Mouse (Mus musculus) embryonic facial prominence, embryonic 15.5 days (tissue): ENCODE data around the gene Drap1. TPM values are rescaled to one million over a fixed set of nuclear protein-coding genes. Genes with fewer than 3 reads are reported as not detected.
"Not testable (repeated sequence)": the region's sequence is repeated elsewhere in the genome, so short reads cannot be mapped to it uniquely, and the experiment has no call there.

Source experiments
- ATAC-seq: fragments of 200-750 bp; cut with Nextera tagmentation; 2 replicates; pipeline ENCODE4 v1.8.0; 2017; ENCODE audit warnings: low read depth, moderate TSS enrichment; ENCODE audit not compliant: insufficient number of reproducible peaks, low FRiP score, low TSS enrichment
- H3K27ac ChIP-seq: fragments of 300-500 bp; sonication (generic); replicated peaks from 2 replicates; pipeline ENCODE4 v1.5.1; 2015; ENCODE audit warnings: mild to moderate bottlenecking, inconsistent platforms
- H3K27me3 ChIP-seq: fragments of 300-500 bp; sonication (generic); 2 replicates; pipeline ENCODE4 v1.6.1; 2015; ENCODE audit warnings: inconsistent platforms
- H3K36me3 ChIP-seq: fragments of 300-500 bp; sonication (generic); 2 replicates; pipeline ENCODE4 v1.6.1; 2015; ENCODE audit warnings: mild to moderate bottlenecking, inconsistent platforms
- H3K4me1 ChIP-seq: fragments of 300-500 bp; sonication (generic); 2 replicates; pipeline ENCODE4 v1.6.1; 2015; ENCODE audit warnings: inconsistent platforms
- H3K4me2 ChIP-seq: fragments of 300-500 bp; sonication (generic); replicated peaks from 2 replicates; pipeline ENCODE4 v1.6.1; 2015; ENCODE audit warnings: mild to moderate bottlenecking, inconsistent platforms
- H3K4me3 ChIP-seq: fragments of 300-500 bp; sonication (generic); replicated peaks from 2 replicates; pipeline ENCODE4 v1.5.1; 2015; ENCODE audit warnings: mild to moderate bottlenecking, inconsistent platforms
- H3K9ac ChIP-seq: fragments of 300-500 bp; sonication (generic); 2 replicates; pipeline ENCODE4 v1.6.1; 2015; ENCODE audit warnings: inconsistent platforms
- H3K9me3 ChIP-seq: fragments of 300-500 bp; sonication (generic); replicated peaks from 2 replicates; pipeline ENCODE4 v1.6.1; 2016; ENCODE audit warnings: inconsistent platforms
- WGBS: fragments of 180-500 bp; shearing (Covaris S2); methylation state at CpG from one replicate; pipeline ENCODE4 v1.1.7; 2015; 5-methylcytosine and 5-hydroxymethylcytosine counted together
- polyA plus RNA-seq: library from polyadenylated mRNA; unstranded; fragments of >200 nt; fragmentation: Nextera tagmentation; extraction: Ambion mirVana; gene quantifications from 2 replicates; pipeline ENCODE4 v1.2.1, GENCODE M21; 2015

The Drap1 gene
- polyA plus RNA-seq, 1 experiment from 2014 or later, result 267 TPM

DNA sequence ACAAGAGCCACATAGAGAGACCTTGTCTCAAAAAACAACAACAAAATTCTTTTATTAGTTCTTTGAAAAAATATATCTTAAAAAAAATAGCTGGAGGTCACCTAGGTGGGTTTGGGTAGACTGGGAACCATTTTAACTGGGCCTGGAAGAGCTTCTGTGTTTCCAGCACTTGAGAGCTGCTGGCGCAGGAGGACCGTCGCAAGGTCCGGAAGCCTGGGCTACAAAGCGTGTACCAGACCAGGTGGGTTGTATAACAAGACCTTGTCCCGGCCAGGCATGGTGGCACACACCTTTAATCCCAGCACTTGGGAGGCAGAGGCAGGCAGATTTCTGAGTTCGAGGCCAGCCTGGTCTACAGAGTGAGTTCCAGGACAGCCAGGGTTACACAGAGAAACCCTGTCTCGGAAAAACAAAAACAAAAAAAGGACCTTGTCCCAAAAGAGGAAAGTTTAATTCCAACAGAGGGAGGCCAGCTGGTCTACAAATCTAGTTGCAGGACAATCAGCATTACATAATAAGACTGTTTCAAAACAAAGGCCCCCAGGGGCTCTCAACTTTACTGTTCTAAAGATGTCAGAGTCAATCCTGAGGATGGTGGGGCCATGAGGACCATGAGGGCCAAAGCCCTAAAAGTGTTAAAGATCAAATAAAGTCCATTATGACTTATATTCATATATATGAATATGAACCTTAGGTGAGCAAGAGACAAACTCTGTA is 5.9 kb downstream of the Drap1 start:
- no peak for ATAC-seq
- Histone ChIP-seq H3K4me3 (no peak overlapping the region), H3K4me1 (peaks cover 22% of the 10 kb centered on the region), H3K27me3 (no peaks in the 10 kb centered on the region), H3K27ac (no peak overlapping the region), H3K9ac (no peak overlapping the region), H3K9me3 (no peaks in the 10 kb centered on the region), H3K4me2 (no peak overlapping the region), H3K36me3 (peaks cover 38% of the 10 kb centered on the region)
- WGBS, result 92% methylated on average over 8 of the region's 8 CpGs

DNA sequence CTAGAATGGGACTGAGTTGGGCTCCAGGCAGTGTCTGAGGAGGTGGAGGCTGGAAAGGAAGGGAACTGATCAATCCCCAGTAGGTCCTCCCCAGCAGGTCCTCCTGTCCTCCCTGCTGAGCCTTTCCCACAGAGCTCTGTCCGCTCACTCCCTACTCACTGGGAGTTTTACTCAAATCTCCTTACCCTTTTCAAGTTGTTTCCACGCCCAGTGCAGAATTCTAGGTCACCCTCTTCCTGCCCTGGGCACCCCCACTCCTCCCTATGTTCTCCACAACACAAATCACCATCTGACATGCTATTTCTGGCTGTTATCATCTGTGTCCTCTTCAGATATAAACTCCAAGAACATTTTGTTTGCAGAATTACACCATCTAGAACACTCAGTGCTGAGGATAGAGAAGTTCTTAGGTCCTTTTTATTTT is 10.2 kb downstream of the Drap1 start:
- Histone ChIP-seq H3K9me3 (no peaks in the 10 kb centered on the region), H3K9ac (no peak overlapping the region), H3K27ac (no peak overlapping the region), H3K36me3 (peaks cover 2% of the 10 kb centered on the region), H3K4me2 (no peak overlapping the region), H3K4me1 (no peaks in the 10 kb centered on the region), H3K27me3 (no peaks in the 10 kb centered on the region), H3K4me3 (no peak overlapping the region)
- no peak for ATAC-seq
- 52% methylated on average over 2 of the region's 2 CpGs for WGBS

DNA sequence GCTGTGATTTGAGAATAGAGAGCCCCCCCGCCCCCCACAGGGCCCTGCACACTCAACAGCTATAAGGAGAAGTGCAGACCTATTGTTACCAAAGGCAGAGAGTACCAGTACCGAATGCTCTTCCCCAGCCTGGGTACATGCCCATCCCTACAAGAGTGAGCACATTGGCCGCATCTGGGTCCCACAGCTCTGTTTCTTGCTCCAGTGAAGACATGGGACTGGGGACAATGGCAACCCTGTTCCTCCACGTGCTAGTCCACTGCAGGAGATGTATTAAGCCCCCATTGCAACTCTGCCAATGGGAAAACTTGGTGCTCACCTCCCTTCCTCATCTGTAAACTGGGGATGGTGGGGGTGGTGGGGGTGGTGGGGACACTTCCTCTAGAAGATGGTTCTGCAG is 10.9 kb downstream of the Drap1 start:
- no peak overlapping the region for H3K4me2 ChIP-seq
- H3K27me3 ChIP-seq, result no peaks in the 10 kb centered on the region
- ATAC-seq, result no peak
- no peak overlapping the region for H3K27ac ChIP-seq
- 72% methylated on average over 4 of the region's 4 CpGs for WGBS
- no peaks in the 10 kb centered on the region; the same call in 1 of the 2 replicates for H3K36me3 ChIP-seq
- no peak overlapping the region for H3K4me3 ChIP-seq
- no peaks in the 10 kb centered on the region for H3K9me3 ChIP-seq
- H3K9ac ChIP-seq, result no peak overlapping the region
- H3K4me1 ChIP-seq, result peaks cover 5% of the 10 kb centered on the region; the same call in 1 of the 2 replicates

DNA sequence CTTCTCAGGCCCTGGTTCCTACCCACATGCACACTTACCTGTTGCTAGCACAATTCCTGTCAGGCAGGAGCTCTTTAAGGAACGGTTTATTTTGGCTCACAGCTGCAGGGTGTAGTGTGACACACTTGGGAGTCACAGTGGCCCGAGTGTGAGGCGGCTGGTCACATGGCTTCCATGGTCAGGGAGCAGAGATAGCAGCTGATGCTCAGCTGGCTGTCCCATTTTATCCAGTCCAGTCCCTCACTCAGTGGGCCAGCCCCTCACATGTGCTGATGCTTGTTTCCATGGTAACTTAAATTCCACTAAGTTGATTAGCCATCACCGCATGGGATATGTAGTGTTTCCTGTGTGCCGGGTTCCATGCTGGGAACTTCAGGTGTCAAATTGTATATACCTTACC is 12.8 kb downstream of the Drap1 start:
- no peak overlapping the region for H3K4me2 ChIP-seq
- peaks cover 20% of the 10 kb centered on the region for H3K4me1 ChIP-seq
- H3K27me3 ChIP-seq, result no peaks in the 10 kb centered on the region
- WGBS, result 45% methylated on average over 5 of the region's 5 CpGs
- H3K4me3 ChIP-seq, result no peak overlapping the region
- H3K27ac ChIP-seq, result no peak overlapping the region
- H3K9ac ChIP-seq, result no peak overlapping the region
- H3K36me3 ChIP-seq, result no peaks in the 10 kb centered on the region
- H3K9me3 ChIP-seq, result no peaks in the 10 kb centered on the region
- ATAC-seq, result no peak

DNA sequence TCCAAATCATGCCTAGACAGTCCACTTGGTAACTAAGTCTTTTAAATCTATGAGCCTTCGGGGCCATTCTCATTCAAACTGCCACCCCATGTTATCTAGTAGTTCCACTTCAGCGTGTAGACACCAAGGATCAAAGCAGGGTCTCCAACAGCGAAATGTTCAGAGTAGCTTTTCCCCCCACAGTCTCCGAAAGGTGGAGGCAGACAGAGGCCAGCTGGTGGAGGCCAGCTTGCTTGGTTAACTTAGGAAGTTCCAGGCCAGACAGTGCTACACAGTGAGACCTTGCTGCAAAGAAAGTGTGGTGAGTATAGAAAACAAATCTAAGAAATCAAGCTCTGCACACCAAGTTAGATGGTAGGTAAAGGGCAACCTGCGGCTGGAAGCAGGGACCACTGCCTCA is 14.1 kb downstream of the Drap1 start:
- WGBS, result 85% methylated on average over 5 of the region's 5 CpGs
- no peak for ATAC-seq
- H3K36me3 ChIP-seq, result no peaks in the 10 kb centered on the region

DNA sequence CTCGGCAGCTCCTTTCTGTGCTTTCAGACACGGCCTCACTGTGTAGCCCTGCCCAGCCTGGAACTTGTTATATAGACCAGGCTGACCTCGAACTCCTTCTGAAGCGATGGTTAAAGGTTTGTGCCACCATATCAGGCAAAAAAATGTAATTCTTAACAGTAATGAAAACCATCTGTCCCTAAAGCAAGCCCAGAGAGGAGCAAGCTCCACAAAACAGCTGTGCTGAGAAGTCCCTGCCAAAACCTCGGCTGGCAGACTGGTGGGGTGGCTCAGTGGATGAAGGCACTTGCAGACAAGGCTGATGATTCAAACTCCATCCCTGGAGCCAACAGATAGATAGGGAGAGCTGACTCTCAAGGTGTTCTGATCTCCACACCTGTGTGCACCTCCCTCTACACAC is 15.7 kb downstream of the Drap1 start:
- Histone ChIP-seq H3K36me3 (no peaks in the 10 kb centered on the region), H3K4me2 (no peak overlapping the region), H3K27ac (no peak overlapping the region), H3K4me1 (peaks cover 23% of the 10 kb centered on the region), H3K9me3 (no peaks in the 10 kb centered on the region), H3K4me3 (no peak overlapping the region), H3K27me3 (no peaks in the 10 kb centered on the region), H3K9ac (no peak overlapping the region)
- ATAC-seq, result no peak
- 37% methylated on average over 5 of the region's 5 CpGs for WGBS

More for the DNA sequence above, 14.1 kb downstream of the Drap1 start:
- Histone ChIP-seq H3K27ac (no peak overlapping the region), H3K4me2 (no peak overlapping the region), H3K4me1 (peaks cover 23% of the 10 kb centered on the region), H3K27me3 (no peaks in the 10 kb centered on the region), H3K9ac (no peak overlapping the region), H3K9me3 (no peaks in the 10 kb centered on the region), H3K4me3 (no peak overlapping the region)

DNA sequence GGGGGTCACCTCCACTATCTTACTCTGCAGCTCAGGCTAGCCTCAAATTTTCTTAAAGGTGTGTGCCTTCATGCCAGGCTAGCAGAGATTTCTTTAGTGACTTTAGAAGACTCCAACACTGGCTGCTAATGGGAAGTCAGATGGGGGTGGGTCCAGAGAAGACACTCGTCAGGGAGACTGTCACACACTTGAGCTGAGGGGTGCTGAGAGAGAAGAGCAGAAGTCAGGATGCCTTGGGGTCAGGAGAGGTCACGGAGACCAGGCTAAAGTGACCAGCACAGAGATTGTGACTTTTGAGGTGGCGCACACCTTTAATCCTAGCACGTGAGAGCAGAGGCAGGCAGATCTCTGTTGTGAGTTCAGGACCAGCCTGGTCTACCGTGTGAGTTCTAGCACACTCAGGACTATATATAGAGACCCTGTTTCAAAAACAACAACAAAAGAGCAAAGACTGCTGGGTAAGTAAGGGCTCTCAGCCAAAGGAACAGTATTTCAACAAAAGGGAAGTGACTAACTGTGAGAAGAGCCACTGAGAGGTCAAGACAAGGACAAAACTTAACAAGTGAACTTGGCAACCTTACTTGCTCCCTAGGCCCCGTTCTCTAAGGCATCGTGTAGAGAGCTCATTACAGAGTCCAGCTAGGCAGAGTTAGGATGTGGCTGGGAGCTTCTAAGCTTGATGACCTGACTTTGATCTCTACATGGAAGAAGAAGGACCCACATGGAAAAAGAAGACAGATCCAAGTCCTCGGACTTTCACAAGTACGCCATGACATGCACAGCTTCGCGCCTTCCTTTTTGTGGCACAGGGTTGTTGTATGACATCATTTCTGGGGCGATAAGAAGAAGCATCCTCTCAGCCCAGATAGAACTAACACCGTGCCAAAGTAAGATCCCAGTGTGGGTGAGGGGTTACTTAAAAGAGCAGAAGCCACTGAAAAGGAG is 16.4 kb downstream of the Drap1 start:
- no peak overlapping the region for H3K4me2 ChIP-seq

DNA sequence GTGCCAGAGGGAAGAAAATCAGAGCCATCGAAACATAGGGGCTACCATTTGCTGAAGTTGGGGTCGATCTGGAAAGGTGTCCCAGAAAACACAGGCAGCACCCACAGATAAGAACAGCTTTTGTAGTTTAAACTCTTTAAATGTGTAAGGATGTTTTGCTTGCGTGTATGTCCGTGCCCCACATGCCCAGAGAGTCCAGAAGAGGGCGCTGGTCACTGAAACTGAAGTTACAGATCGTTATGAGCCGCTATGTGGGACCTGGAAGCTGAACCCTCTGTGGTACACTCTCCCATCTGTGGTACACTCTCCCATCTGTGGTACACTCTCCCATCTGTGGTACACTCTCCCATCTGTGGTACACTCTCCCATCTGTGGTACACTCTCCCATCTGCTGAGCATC is 17.6 kb downstream of the Drap1 start:
- Histone ChIP-seq H3K9ac (peak overlapping the region; percentile 77), H3K36me3 (no peaks in the 10 kb centered on the region), H3K27me3 (no peaks in the 10 kb centered on the region), H3K4me3 (peak overlapping the region; percentile 67), H3K27ac (peak overlapping the region; percentile 95), H3K4me2 (peak overlapping the region; percentile 67), H3K9me3 (no peaks in the 10 kb centered on the region), H3K4me1 (peaks cover 23% of the 10 kb centered on the region)
- ATAC-seq, result peak; percentile 50; the same call in 1 of the 2 replicates
- WGBS, result 17% methylated on average over 7 of the region's 7 CpGs

More for the DNA sequence above, 16.4 kb downstream of the Drap1 start:
- no peaks in the 10 kb centered on the region for H3K9me3 ChIP-seq
- H3K27me3 ChIP-seq, result no peaks in the 10 kb centered on the region
- H3K4me1 ChIP-seq, result peaks cover 23% of the 10 kb centered on the region
- ATAC-seq, result no peak
- H3K27ac ChIP-seq, result no peak overlapping the region; the same call in 1 of the 2 replicates
- H3K36me3 ChIP-seq, result no peaks in the 10 kb centered on the region
- H3K9ac ChIP-seq, result no peak overlapping the region
- H3K4me3 ChIP-seq, result no peak overlapping the region; the same call in 1 of the 2 replicates
- WGBS, result 88% methylated on average over 13 of the region's 13 CpGs

DNA sequence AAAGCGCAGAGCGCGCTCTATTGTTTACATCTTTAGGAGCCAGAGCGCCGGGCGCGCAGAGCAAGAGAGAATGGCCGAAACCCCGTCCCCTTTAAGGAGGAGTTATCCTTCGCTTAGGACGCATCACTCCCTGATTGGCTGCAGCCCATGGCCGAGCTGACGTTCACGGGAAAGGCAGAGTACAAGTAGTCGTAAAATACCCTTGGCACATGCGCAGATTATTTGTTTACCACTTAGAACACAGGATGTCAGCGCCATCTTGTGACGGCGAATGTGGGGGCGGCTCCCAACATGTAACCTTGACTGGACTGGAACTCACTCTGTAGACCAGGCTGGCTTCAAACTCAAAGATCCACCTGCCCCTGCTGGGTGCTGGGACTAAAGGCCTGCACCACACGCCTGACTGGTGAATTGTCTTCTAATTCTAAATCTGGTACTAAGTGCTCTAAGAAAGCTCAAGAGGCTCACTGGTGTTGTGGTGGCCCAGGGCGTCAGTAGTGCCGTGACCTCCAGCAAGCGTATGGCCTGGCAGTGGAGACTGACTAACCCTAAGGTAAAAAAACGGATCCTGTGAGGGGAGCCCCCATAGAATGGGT is 18.1 kb downstream of the Drap1 start:
- WGBS, result 18% methylated on average over 25 of the region's 25 CpGs
- not testable (repeated sequence) for H3K9me3 ChIP-seq, H3K27me3 ChIP-seq, H3K36me3 ChIP-seq
- Histone ChIP-seq H3K9ac (peak overlapping the region; percentile 77), H3K27ac (peak overlapping the region; percentile 95), H3K4me1 (peaks cover 23% of the 10 kb centered on the region), H3K4me3 (peak overlapping the region; percentile 67), H3K4me2 (peak overlapping the region; percentile 67)
- peak; percentile 74 for ATAC-seq

DNA sequence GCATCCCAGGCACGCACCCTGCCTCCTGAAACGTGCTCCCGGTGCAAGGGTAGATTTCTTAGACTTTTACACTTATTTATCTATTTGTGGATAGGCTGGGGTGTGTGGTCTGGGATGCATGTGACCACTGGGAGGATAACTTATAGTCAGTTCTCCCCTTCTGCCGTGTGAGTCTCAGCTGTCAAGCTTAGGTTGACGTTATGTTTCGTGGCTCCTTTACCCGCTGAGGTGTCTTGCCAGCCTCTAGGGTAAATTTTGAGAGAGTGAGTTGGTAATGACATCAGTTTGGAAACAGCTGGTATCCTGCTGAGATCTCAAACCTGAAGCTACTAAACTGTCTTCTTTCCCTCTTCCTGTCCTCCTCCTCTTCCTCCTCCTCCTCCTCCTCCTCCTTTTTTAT is 18.9 kb downstream of the Drap1 start:
- peak overlapping the region; percentile 29 for H3K9ac ChIP-seq
- no peaks in the 10 kb centered on the region for H3K9me3 ChIP-seq
- no peaks in the 10 kb centered on the region for H3K36me3 ChIP-seq
- peak overlapping the region; percentile 67 for H3K4me3 ChIP-seq
- ATAC-seq, result no peak
- peaks cover 23% of the 10 kb centered on the region for H3K4me1 ChIP-seq
- H3K27me3 ChIP-seq, result no peaks in the 10 kb centered on the region
- peak overlapping the region; percentile 76 for H3K27ac ChIP-seq
- 29% methylated on average over 7 of the region's 7 CpGs for WGBS
- H3K4me2 ChIP-seq, result peak overlapping the region; percentile 49

DNA sequence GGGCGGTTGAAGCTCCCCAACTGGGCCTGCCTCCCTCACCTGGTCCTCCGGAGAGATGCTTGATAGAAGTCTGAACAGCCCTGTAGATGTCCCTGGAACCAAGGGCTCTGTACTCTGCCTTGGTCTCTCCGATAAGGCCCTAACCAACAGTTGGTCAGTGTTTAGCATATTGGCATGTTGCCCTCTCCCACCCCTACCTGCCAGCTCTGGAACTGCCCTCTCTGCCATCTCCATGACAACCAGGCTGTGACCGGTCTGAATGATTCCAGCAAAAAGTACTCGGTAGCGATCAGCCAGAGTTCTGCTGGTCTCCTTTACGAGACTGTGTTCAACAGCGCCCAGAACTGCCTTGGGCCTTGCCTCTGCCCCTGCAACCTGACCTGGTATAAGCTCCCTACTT is 22.5 kb downstream of the Drap1 start, which contains the start of gene Tsga10ip:
Gene Tsga10ip, minus strand, starts transcription at position 234 of the 400 bp plus-strand sequence.
- Histone ChIP-seq H3K9me3 (no peaks in the 10 kb centered on the region), H3K36me3 (no peaks in the 10 kb centered on the region), H3K4me1 (peaks cover 4% of the 10 kb centered on the region; the same call in 1 of the 2 replicates), H3K9ac (no peak within 1 kb of the TSS), H3K4me3 (no peak within 1 kb of the TSS), H3K4me2 (no peak within 1 kb of the TSS), H3K27ac (no peak within 1 kb of the TSS), H3K27me3 (no peaks in the 10 kb centered on the region)
- no peak for ATAC-seq
- WGBS, result 77% methylated on average over 8 of the region's 8 CpGs
